Mouse (Mus musculus) liver, postnatal 0 days (tissue): ENCODE results near the gene Tshz2. TPM values are rescaled to one million over a fixed set of nuclear protein-coding genes. Genes with fewer than 3 reads are reported as not detected.

ENCODE experiments used
- ATAC-seq: fragments of 200-750 bp; cut with Nextera tagmentation; 2 replicates; pipeline ENCODE4 v1.8.0; 2017; ENCODE audit warnings: mild to moderate bottlenecking, moderate library complexity
- DNase-seq: peaks from one replicate; pipeline ENCODE4 v3.0.0-alpha.2; 2016
- H3K27ac ChIP-seq: fragments of 300-500 bp; sonication (generic); 2 replicates; pipeline ENCODE4 v1.5.1; 2014; ENCODE audit warnings: antibody characterized with exemption, moderate library complexity, mild to moderate bottlenecking, low read depth
- H3K27me3 ChIP-seq: fragments of 300-500 bp; sonication (generic); 2 replicates; pipeline ENCODE4 v1.6.1; 2014; ENCODE audit warnings: low read length, control low read depth, mixed read lengths; ENCODE audit not compliant: insufficient read depth
- H3K36me3 ChIP-seq: fragments of 300-500 bp; sonication (generic); replicated peaks from 2 replicates; pipeline ENCODE4 v1.6.1; 2014; ENCODE audit warnings: mild to moderate bottlenecking, control low read depth, low read length, moderate library complexity, mixed read lengths; ENCODE audit not compliant: insufficient read depth
- H3K4me1 ChIP-seq: fragments of 300-500 bp; sonication (generic); 2 replicates; pipeline ENCODE4 v1.6.1; 2014; ENCODE audit warnings: antibody characterized with exemption, mild to moderate bottlenecking, control low read depth; ENCODE audit not compliant: insufficient read depth
- H3K4me2 ChIP-seq: fragments of 300-500 bp; sonication (generic); 2 replicates; pipeline ENCODE4 v1.6.1; 2014; ENCODE audit warnings: low read depth, mild to moderate bottlenecking, low read length, moderate library complexity, mixed read lengths
- H3K4me3 ChIP-seq: fragments of 300-500 bp; sonication (generic); 2 replicates; pipeline ENCODE4 v1.5.1; 2014; ENCODE audit warnings: low read depth, low read length
- H3K9ac ChIP-seq: fragments of 300-500 bp; sonication (generic); replicated peaks from 2 replicates; pipeline ENCODE4 v1.6.1; 2014; ENCODE audit warnings: mild to moderate bottlenecking, moderate library complexity
- H3K9me3 ChIP-seq: fragments of 300-500 bp; sonication (generic); 2 replicates; pipeline ENCODE4 v1.6.1; 2016; ENCODE audit warnings: mild to moderate bottlenecking, control low read depth, low read length, mixed read lengths
- CTCF ChIP-seq: sonication (generic); IDR thresholded peaks from 2 replicates; pipeline ENCODE4 v1.5.1; 2016; ENCODE audit warnings: antibody characterized with exemption, low read depth
- EP300 ChIP-seq: IDR thresholded peaks from 2 replicates; pipeline ENCODE4 v1.6.1; 2016; ENCODE audit warnings: antibody characterized with exemption, low read depth, mild to moderate bottlenecking
- WGBS: fragments of 180-500 bp; shearing (Covaris S2); extraction: QIAGEN DNeasy Blood & Tissue Kit; methylation state at CpG from one replicate; pipeline ENCODE4 v1.1.7; 2014; ENCODE audit not compliant: insufficient replicate concordance; 5-methylcytosine and 5-hydroxymethylcytosine counted together
- polyA plus RNA-seq: library from polyadenylated mRNA; unstranded; fragments of >200 nt; fragmentation: Nextera tagmentation; extraction: Ambion mirVana; gene quantifications from 2 replicates; pipeline ENCODE4 v1.2.1, GENCODE M21; 2015

Tshz2 gene
- polyA plus RNA-seq, 1 experiment from 2014 or later = 1.5 TPM

DNA sequence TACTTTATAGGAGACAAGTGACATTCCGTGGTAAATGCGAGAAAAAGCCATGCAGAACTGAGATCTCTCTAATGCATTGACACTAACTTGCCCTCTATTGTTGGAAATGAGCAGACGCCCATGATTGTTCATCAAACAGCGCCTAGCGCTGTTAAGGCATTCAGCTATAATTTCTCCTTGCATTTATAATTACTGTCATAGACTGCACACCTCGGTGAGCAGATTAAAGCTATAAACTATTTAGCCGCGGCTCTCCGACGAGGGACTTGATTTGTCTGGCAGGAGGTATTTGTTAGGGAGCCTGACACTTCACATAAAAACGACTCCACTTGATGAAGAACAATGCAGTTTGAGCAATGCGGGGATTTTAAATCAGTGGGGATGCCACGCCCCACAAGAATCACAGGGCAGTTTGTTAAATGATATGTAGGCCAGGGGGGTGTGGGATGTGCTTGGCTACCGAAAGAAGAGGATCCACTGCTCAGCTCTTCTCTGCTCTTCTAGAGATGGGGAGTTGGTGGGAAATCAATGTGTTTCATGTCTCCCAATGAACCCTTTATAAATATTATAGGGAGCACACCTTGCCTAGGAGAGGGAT, 259.7 kb downstream of the Tshz2 start:
- Histone ChIP-seq H3K9ac (no peak overlapping the region), H3K27ac (no peak overlapping the region), H3K4me3 (no peak overlapping the region), H3K27me3 (no peaks in the 10 kb centered on the region), H3K4me2 (no peak overlapping the region), H3K36me3 (no peaks in the 10 kb centered on the region), H3K9me3 (no peaks in the 10 kb centered on the region), H3K4me1 (no peaks in the 10 kb centered on the region)
- ATAC-seq = no peak
- TF ChIP-seq CTCF (no peak), EP300 (no peak)
- no peak for DNase-seq
- WGBS = 79% methylated on average over 14 of the region's 14 CpGs

DNA sequence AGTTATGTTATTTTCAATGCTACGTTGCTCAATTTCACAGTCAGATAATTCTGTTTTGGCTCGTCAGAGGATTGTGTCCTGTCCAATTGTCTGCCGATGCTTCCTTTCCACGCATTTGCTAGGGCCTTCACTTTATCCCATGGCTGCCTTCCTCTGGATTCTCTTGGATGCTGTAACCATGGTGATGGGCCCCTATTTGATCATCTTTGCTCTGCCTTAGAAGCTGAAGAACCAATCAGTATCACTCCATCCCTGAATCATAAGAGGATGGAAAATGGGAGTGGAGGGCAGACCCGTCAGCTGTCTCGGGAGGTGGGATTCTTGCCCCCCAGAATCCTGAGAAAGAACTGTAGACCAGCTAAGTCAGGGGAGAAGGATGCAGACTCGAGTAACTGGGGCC, 270.1 kb downstream of the Tshz2 start:
- no peak overlapping the region for H3K9ac ChIP-seq
- H3K9me3 ChIP-seq = no peaks in the 10 kb centered on the region
- no peaks in the 10 kb centered on the region for H3K36me3 ChIP-seq
- no peak overlapping the region for H3K27ac ChIP-seq
- DNase-seq = no peak
- H3K27me3 ChIP-seq = no peaks in the 10 kb centered on the region
- H3K4me2 ChIP-seq = no peak overlapping the region
- H3K4me1 ChIP-seq = no peaks in the 10 kb centered on the region
- H3K4me3 ChIP-seq = no peak overlapping the region
- WGBS = 80% methylated on average over 7 of the region's 7 CpGs
- TF ChIP-seq EP300 (no peak), CTCF (no peak)
- no peak for ATAC-seq

DNA sequence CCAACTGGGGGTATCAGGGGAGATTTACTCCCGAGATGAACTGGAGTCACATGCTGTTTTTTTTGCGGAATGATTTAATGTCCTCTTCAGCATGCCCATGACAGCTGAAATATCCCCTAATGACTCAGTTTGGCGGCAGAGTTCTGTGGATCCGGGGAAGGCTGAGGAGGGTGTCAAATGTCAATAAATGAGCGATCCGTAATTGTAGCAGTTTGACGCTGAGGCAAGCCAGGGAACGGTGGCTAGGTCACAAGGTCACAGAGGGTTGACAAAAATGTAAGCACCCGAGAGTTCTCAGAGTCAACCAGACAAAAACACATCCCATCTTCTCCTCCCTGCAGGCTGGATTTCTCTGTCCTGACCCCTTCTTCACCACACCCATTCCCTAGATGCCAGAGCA, 273.6 kb downstream of the Tshz2 start:
- WGBS = 28% methylated on average over 9 of the region's 9 CpGs
- Histone ChIP-seq H3K4me2 (no peak overlapping the region), H3K27ac (no peak overlapping the region), H3K4me1 (no peaks in the 10 kb centered on the region), H3K27me3 (no peaks in the 10 kb centered on the region), H3K9me3 (no peaks in the 10 kb centered on the region), H3K4me3 (no peak overlapping the region), H3K36me3 (no peaks in the 10 kb centered on the region), H3K9ac (no peak overlapping the region)
- no peak for DNase-seq
- TF ChIP-seq CTCF = no peak
- no peak for TF ChIP-seq EP300
- no peak for ATAC-seq

DNA sequence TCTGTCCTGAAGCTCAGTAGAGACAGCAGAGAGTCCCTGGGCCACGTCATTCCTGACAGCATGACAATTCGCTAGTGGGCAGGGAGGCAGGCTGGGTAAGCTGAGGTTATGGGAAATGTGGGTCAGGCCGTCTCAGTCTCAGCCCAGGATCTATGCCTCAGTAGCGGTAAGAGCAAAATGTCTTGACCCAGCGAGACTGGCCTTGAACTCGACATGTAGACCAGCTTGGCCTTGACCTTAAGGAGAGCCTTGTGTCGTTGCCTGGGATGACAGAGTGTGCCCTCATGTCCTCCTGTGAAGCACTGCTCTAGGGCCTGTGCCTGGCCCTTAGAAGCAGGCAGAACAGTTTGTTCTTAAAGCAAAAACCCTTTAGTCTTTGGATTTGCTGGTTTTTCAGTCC, 275.2 kb downstream of the Tshz2 start:
- DNase-seq (no peak), ATAC-seq (no peak)
- no peaks in the 10 kb centered on the region for H3K27me3 ChIP-seq
- 78% methylated on average over 7 of the region's 7 CpGs for WGBS
- H3K4me3 ChIP-seq = no peak overlapping the region
- H3K9me3 ChIP-seq = no peaks in the 10 kb centered on the region
- H3K9ac ChIP-seq = no peak overlapping the region
- H3K4me2 ChIP-seq = no peak overlapping the region
- no peaks in the 10 kb centered on the region for H3K4me1 ChIP-seq
- no peaks in the 10 kb centered on the region for H3K36me3 ChIP-seq
- TF ChIP-seq CTCF = no peak
- H3K27ac ChIP-seq = no peak overlapping the region

DNA sequence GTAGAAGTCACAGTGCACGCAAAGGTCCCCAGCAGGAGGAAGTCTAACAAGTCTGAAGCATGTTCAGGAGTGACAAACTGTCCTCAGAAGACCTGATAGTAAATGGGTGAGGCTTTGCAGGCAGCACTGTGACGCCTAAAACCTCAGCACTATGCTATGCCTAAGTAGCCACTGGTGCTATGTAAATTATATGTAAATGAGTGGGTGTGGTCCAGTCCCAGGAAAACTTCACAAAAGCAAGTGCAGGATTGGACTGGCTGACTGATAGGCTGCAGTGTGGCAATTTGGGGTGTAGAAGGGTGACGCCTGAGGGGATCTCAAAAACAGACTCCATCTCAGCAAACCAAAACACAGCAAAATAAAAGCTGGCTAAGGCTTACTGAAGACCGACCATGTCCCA, 277.8 kb downstream of the Tshz2 start:
- Histone ChIP-seq H3K27ac (no peak overlapping the region), H3K9me3 (no peaks in the 10 kb centered on the region), H3K4me3 (no peak overlapping the region), H3K27me3 (no peaks in the 10 kb centered on the region), H3K4me1 (no peaks in the 10 kb centered on the region), H3K36me3 (no peaks in the 10 kb centered on the region), H3K4me2 (no peak overlapping the region), H3K9ac (no peak overlapping the region)
- no peak for TF ChIP-seq EP300
- TF ChIP-seq CTCF = no peak
- WGBS = 66% methylated on average over 4 of the region's 4 CpGs
- ATAC-seq (no peak), DNase-seq (no peak)

DNA sequence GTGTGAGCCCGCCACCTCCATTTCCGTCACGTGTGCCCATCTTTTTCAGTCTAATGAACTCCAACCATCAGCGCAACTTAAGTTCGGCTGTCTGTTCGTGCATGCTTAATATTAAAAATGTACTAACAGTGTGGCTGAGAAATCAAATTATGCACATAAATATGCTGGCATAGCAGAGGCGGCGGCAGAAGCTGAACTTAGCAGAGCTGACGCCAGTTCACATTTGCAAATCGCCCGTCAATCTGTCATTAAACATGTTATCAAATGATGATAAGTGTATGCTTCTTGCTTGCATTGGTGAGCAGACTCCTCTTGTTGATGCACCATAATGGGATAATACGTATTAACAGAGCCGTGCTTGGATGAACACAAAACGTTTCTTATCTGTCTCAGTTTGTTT, 280.0 kb downstream of the Tshz2 start:
- no peaks in the 10 kb centered on the region for H3K9me3 ChIP-seq
- TF ChIP-seq EP300 = no peak
- TF ChIP-seq CTCF = no peak
- no peaks in the 10 kb centered on the region for H3K4me1 ChIP-seq
- no peak overlapping the region for H3K27ac ChIP-seq
- H3K4me2 ChIP-seq = no peak overlapping the region
- DNase-seq = no peak
- ATAC-seq = no peak
- H3K9ac ChIP-seq = no peak overlapping the region
- H3K27me3 ChIP-seq = no peaks in the 10 kb centered on the region
- H3K4me3 ChIP-seq = no peak overlapping the region
- 80% methylated on average over 14 of the region's 14 CpGs for WGBS
- no peaks in the 10 kb centered on the region for H3K36me3 ChIP-seq

DNA sequence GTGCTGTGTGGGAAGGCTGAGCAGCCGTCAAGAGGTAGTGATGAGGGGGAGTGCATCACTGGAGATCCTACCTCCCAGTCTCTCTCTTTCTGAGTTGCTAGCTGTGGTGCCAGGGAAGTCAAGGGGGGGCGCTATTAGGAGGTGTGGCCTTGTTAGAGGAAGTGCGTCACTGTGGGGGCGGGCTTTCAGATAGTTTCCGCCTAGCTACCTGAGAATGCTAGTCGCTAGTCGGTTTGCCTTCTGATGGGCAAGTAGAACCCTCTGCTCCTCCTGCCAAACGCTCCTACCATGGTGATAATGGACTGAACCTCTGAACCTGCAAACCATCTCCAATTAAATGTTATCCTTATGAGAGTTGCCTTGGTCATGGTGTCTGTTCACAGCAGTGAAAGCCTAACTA, 282.1 kb downstream of the Tshz2 start:
- H3K4me2 ChIP-seq = no peak overlapping the region
- H3K27me3 ChIP-seq = no peaks in the 10 kb centered on the region
- ATAC-seq (no peak), DNase-seq (no peak)
- H3K9me3 ChIP-seq = no peaks in the 10 kb centered on the region
- no peaks in the 10 kb centered on the region for H3K36me3 ChIP-seq
- H3K9ac ChIP-seq = no peak overlapping the region
- no peak for TF ChIP-seq EP300
- TF ChIP-seq CTCF = no peak
- 82% methylated on average over 8 of the region's 8 CpGs for WGBS
- no peak overlapping the region for H3K4me3 ChIP-seq
- no peaks in the 10 kb centered on the region for H3K4me1 ChIP-seq
- no peak overlapping the region for H3K27ac ChIP-seq
